Mouse (Mus musculus): Measurements from ENCODE around the gene Lama2. TPM values are rescaled to one million over a fixed set of nuclear protein-coding genes. Genes with fewer than 3 reads are reported as not detected.
"Not testable (repeated sequence)": the region's sequence is repeated elsewhere in the genome, so short reads cannot be mapped to it uniquely, and the experiment has no call there.

Lama2 gene
- polyA plus RNA-seq, 1 experiment from 2014 or later = 6.1 TPM

DNA sequence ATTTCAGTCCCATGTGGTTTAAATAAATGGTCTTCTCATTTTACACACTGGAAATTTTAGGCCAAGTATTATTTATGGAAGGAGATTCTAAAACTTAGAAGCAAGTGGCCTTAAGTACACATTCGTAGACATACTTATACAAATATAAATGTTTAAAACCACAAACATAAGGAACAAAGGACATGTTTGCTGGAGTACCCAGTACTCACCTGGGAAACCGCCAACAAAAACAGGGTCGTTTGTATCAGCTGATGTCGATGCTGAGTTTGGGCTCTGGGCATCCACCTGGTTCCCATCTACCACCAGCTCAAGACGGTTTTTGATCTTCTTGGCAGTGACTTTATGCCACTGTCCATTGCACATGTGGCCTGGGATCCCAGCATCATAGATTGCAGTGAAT is 635.5 kb downstream of the Lama2 start:
- not testable (repeated sequence) for ATAC-seq; H3K4me2 ChIP-seq (ENCODE audit: low read depth, low read length); H3K27me3 ChIP-seq (replicated peaks; ENCODE audit: control insufficient read depth, insufficient read depth, low read length); H3K27ac ChIP-seq (ENCODE audit: low read length); H3K4me3 ChIP-seq (ENCODE audit: low read length); H3K9ac ChIP-seq (ENCODE audit: low read depth, low read length); H3K36me3 ChIP-seq (ENCODE audit: control insufficient read depth, insufficient read depth, low read length); H3K4me1 ChIP-seq (ENCODE audit: control insufficient read depth, insufficient read depth, low read length); H3K9me3 ChIP-seq (ENCODE audit: control insufficient read depth, low read length)
- 83% methylated on average over 5 of the region's 5 CpGs for WGBS

DNA sequence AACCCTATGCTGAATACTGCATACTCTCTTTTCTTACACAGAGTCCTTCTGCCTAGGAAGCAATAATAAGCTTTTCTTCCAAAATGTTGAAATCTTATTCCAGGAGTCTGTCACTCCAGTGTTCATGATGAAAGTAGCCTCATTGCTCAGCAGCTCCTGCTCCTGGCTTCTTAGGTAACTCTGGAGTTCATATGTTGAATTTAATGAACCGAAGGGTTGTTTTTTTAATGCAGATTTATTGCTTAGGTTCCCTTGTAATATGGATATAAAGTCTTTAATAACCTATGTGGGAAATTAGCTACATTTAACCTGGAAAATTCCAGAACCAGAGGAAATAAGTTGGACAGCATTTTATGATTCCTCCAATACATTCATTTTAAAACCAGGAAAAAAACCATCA is 636.0 kb downstream of the Lama2 start:
- Histone ChIP-seq H3K4me2 (ENCODE audit: low read depth, low read length) (no peak overlapping the region), H3K27me3 (replicated peaks; ENCODE audit: control insufficient read depth, insufficient read depth, low read length) (no peaks in the 10 kb centered on the region), H3K36me3 (ENCODE audit: control insufficient read depth, insufficient read depth, low read length) (no peaks in the 10 kb centered on the region), H3K4me1 (ENCODE audit: control insufficient read depth, insufficient read depth, low read length) (no peaks in the 10 kb centered on the region), H3K27ac (ENCODE audit: low read length) (no peak overlapping the region), H3K4me3 (ENCODE audit: low read length) (no peak overlapping the region), H3K9me3 (ENCODE audit: control insufficient read depth, low read length) (no peaks in the 10 kb centered on the region), H3K9ac (ENCODE audit: low read depth, low read length) (no peak overlapping the region)
- WGBS = 89% methylated on average over 1 of the region's 1 CpGs
- ATAC-seq = no peak

- no peak for ATAC-seq
- Histone ChIP-seq H3K4me3 (ENCODE audit: low read length) (no peak overlapping the region), H3K4me2 (ENCODE audit: low read depth, low read length) (no peak overlapping the region), H3K27me3 (replicated peaks; ENCODE audit: control insufficient read depth, insufficient read depth, low read length) (no peaks in the 10 kb centered on the region), H3K9me3 (ENCODE audit: control insufficient read depth, low read length) (no peaks in the 10 kb centered on the region), H3K27ac (ENCODE audit: low read length) (no peak overlapping the region), H3K9ac (ENCODE audit: low read depth, low read length) (no peak overlapping the region), H3K36me3 (ENCODE audit: control insufficient read depth, insufficient read depth, low read length) (no peaks in the 10 kb centered on the region), H3K4me1 (ENCODE audit: control insufficient read depth, insufficient read depth, low read length) (no peaks in the 10 kb centered on the region)
- 77% methylated on average over 2 of the region's 2 CpGs for WGBS
These were observed 636.9 kb downstream of the Lama2 start for GRCm38 (mm10) chr10:26982621-26983020.

GRCm38 (mm10) chr10:26975372-26975771 is 644.2 kb downstream of the Lama2 start:
- no peak for ATAC-seq
- Histone ChIP-seq H3K36me3 (ENCODE audit: control insufficient read depth, insufficient read depth, low read length) (no peaks in the 10 kb centered on the region), H3K4me3 (ENCODE audit: low read length) (no peak overlapping the region), H3K9ac (ENCODE audit: low read depth, low read length) (no peak overlapping the region), H3K27ac (ENCODE audit: low read length) (no peak overlapping the region), H3K4me2 (ENCODE audit: low read depth, low read length) (no peak overlapping the region), H3K9me3 (ENCODE audit: control insufficient read depth, low read length) (no peaks in the 10 kb centered on the region), H3K4me1 (ENCODE audit: control insufficient read depth, insufficient read depth, low read length) (no peaks in the 10 kb centered on the region), H3K27me3 (replicated peaks; ENCODE audit: control insufficient read depth, insufficient read depth, low read length) (no peaks in the 10 kb centered on the region)
- 88% methylated on average over 3 of the region's 3 CpGs for WGBS

GRCm38 (mm10) chr10:26974224-26974623 is 645.3 kb downstream of the Lama2 start:
- H3K36me3 ChIP-seq (ENCODE audit: control insufficient read depth, insufficient read depth, low read length) = no peaks in the 10 kb centered on the region
- no peaks in the 10 kb centered on the region for H3K4me1 ChIP-seq (ENCODE audit: control insufficient read depth, insufficient read depth, low read length)
- H3K27ac ChIP-seq (ENCODE audit: low read length) = no peak overlapping the region
- no peak overlapping the region for H3K4me3 ChIP-seq (ENCODE audit: low read length)
- no peak overlapping the region for H3K9ac ChIP-seq (ENCODE audit: low read depth, low read length)
- H3K4me2 ChIP-seq (ENCODE audit: low read depth, low read length) = no peak overlapping the region
- H3K9me3 ChIP-seq (ENCODE audit: control insufficient read depth, low read length) = no peaks in the 10 kb centered on the region
- 76% methylated on average over 1 of the region's 1 CpGs for WGBS
- no peak for ATAC-seq
- no peaks in the 10 kb centered on the region for H3K27me3 ChIP-seq (replicated peaks; ENCODE audit: control insufficient read depth, insufficient read depth, low read length)

- no peaks in the 10 kb centered on the region for H3K36me3 ChIP-seq (ENCODE audit: control insufficient read depth, insufficient read depth, low read length)
- 96% methylated on average over 2 of the region's 2 CpGs for WGBS
- no peaks in the 10 kb centered on the region for H3K4me1 ChIP-seq (ENCODE audit: control insufficient read depth, insufficient read depth, low read length)
- H3K27ac ChIP-seq (ENCODE audit: low read length) = no peak overlapping the region
- no peak for ATAC-seq
- H3K4me3 ChIP-seq (ENCODE audit: low read length) = no peak overlapping the region
- no peaks in the 10 kb centered on the region for H3K9me3 ChIP-seq (ENCODE audit: control insufficient read depth, low read length)
- no peaks in the 10 kb centered on the region for H3K27me3 ChIP-seq (replicated peaks; ENCODE audit: control insufficient read depth, insufficient read depth, low read length)
- H3K4me2 ChIP-seq (ENCODE audit: low read depth, low read length) = no peak overlapping the region
- H3K9ac ChIP-seq (ENCODE audit: low read depth, low read length) = no peak overlapping the region
These were observed 646.0 kb downstream of the Lama2 start for GRCm38 (mm10) chr10:26973575-26973974.

GRCm38 (mm10) chr10:26958513-26958912 is 661.0 kb downstream of the Lama2 start:
- no peak overlapping the region for H3K4me2 ChIP-seq (ENCODE audit: low read depth, low read length)
- H3K27me3 ChIP-seq (replicated peaks; ENCODE audit: control insufficient read depth, insufficient read depth, low read length) = no peaks in the 10 kb centered on the region
- H3K9me3 ChIP-seq (ENCODE audit: control insufficient read depth, low read length) = no peaks in the 10 kb centered on the region
- H3K27ac ChIP-seq (ENCODE audit: low read length) = no peak overlapping the region
- 81% methylated on average over 3 of the region's 3 CpGs for WGBS
- no peak overlapping the region for H3K4me3 ChIP-seq (ENCODE audit: low read length)
- no peaks in the 10 kb centered on the region for H3K4me1 ChIP-seq (ENCODE audit: control insufficient read depth, insufficient read depth, low read length)
- H3K9ac ChIP-seq (ENCODE audit: low read depth, low read length) = no peak overlapping the region
- no peak for ATAC-seq
- no peaks in the 10 kb centered on the region for H3K36me3 ChIP-seq (ENCODE audit: control insufficient read depth, insufficient read depth, low read length)

- Histone ChIP-seq H3K27me3 (replicated peaks; ENCODE audit: control insufficient read depth, insufficient read depth, low read length) (no peaks in the 10 kb centered on the region), H3K9me3 (ENCODE audit: control insufficient read depth, low read length) (no peaks in the 10 kb centered on the region), H3K4me2 (ENCODE audit: low read depth, low read length) (no peak overlapping the region), H3K9ac (ENCODE audit: low read depth, low read length) (no peak overlapping the region), H3K4me1 (ENCODE audit: control insufficient read depth, insufficient read depth, low read length) (no peaks in the 10 kb centered on the region), H3K36me3 (ENCODE audit: control insufficient read depth, insufficient read depth, low read length) (no peaks in the 10 kb centered on the region), H3K27ac (ENCODE audit: low read length) (no peak overlapping the region), H3K4me3 (ENCODE audit: low read length) (no peak overlapping the region)
- WGBS = 78% methylated on average over 7 of the region's 7 CpGs
- ATAC-seq = no peak
These were observed 669.1 kb downstream of the Lama2 start for GRCm38 (mm10) chr10:26950448-26950847.

DNA sequence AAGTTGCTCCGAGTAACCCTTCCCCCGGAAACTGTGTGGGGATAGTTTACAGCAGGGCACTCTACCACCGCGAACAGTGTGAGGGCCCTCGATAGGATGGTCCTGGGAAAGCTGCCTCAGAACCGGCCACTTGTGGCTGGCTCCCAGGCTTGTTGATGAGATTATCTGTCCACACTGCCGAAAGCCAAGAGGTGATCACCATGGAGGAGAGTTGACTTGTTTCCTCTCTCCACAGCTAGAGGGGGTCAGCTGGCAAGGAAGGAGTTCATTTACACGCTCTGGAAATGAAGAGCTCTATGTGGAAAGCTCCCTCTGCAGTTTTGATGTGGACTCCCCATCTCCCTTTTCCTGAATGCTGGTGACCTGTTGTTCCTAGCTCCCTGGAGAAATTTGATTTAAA is 669.9 kb downstream of the Lama2 start:
- ATAC-seq = no peak
- Histone ChIP-seq H3K27ac (ENCODE audit: low read length) (no peak overlapping the region), H3K36me3 (ENCODE audit: control insufficient read depth, insufficient read depth, low read length) (no peaks in the 10 kb centered on the region), H3K9me3 (ENCODE audit: control insufficient read depth, low read length) (no peaks in the 10 kb centered on the region), H3K9ac (ENCODE audit: low read depth, low read length) (no peak overlapping the region), H3K4me2 (ENCODE audit: low read depth, low read length) (no peak overlapping the region), H3K4me1 (ENCODE audit: control insufficient read depth, insufficient read depth, low read length) (no peaks in the 10 kb centered on the region), H3K27me3 (replicated peaks; ENCODE audit: control insufficient read depth, insufficient read depth, low read length) (no peaks in the 10 kb centered on the region), H3K4me3 (ENCODE audit: low read length) (no peak overlapping the region)
- 73% methylated on average over 8 of the region's 8 CpGs for WGBS

GRCm38 (mm10) chr10:26948331-26948730 is 671.2 kb downstream of the Lama2 start:
- Histone ChIP-seq H3K4me1 (ENCODE audit: control insufficient read depth, insufficient read depth, low read length) (no peaks in the 10 kb centered on the region), H3K9me3 (ENCODE audit: control insufficient read depth, low read length) (no peaks in the 10 kb centered on the region), H3K9ac (ENCODE audit: low read depth, low read length) (no peak overlapping the region), H3K36me3 (ENCODE audit: control insufficient read depth, insufficient read depth, low read length) (no peaks in the 10 kb centered on the region), H3K27ac (ENCODE audit: low read length) (no peak overlapping the region), H3K27me3 (replicated peaks; ENCODE audit: control insufficient read depth, insufficient read depth, low read length) (no peaks in the 10 kb centered on the region), H3K4me3 (ENCODE audit: low read length) (no peak overlapping the region), H3K4me2 (ENCODE audit: low read depth, low read length) (no peak overlapping the region)
- WGBS = 67% methylated on average over 2 of the region's 2 CpGs
- no peak for ATAC-seq

Data from intestine, embryonic 16.5 days (tissue).